Mouse (Mus musculus) myocyte (in vitro differentiated cells): ENCODE measurements around the gene Bricd5. TPM values are rescaled to one million over a fixed set of nuclear protein-coding genes. Genes with fewer than 3 reads are reported as not detected.
"Not testable (repeated sequence)": the region's sequence is repeated elsewhere in the genome, so short reads cannot be mapped to it uniquely, and the experiment has no call there.

Experiments
- H3K27me3 ChIP-seq: one replicate; pipeline ENCODE4 v1.6.1; 2011; ENCODE audit not compliant: control insufficient read depth, insufficient read depth, insufficient read length
- H3K36me3 ChIP-seq: one replicate; pipeline ENCODE4 v1.6.1; 2011; ENCODE audit not compliant: control insufficient read depth, insufficient read depth
- H3K4me2 ChIP-seq: one replicate; pipeline ENCODE4 v1.6.1; 2011; ENCODE audit warnings: low read depth, control low read depth
- H3K4me3 ChIP-seq: one replicate; pipeline ENCODE4 v1.5.1; 2011; ENCODE audit warnings: mild to moderate bottlenecking, control low read depth, moderate library complexity
- H3K79me2 ChIP-seq: one replicate; pipeline ENCODE4 v1.6.1; 2011; ENCODE audit not compliant: control insufficient read depth, insufficient read depth
- H3ac ChIP-seq: one replicate; pipeline ENCODE4 v1.6.1; 2011; ENCODE audit not compliant: control insufficient read depth, insufficient read length
- CEBPB ChIP-seq: IDR thresholded peaks from 2 replicates; pipeline ENCODE4 v1.6.1; 2011; ENCODE audit warnings: mild to moderate bottlenecking, moderate library complexity; ENCODE audit not compliant: poor library complexity, insufficient read depth, severe bottlenecking
- E2F4 ChIP-seq: IDR thresholded peaks from one replicate; pipeline ENCODE4 v1.6.1; 2011; ENCODE audit warnings: mild to moderate bottlenecking, control low read depth, moderate library complexity; ENCODE audit not compliant: insufficient read depth
- MAX ChIP-seq: IDR thresholded peaks from one replicate; pipeline ENCODE4 v1.6.1; 2011; ENCODE audit warnings: low read depth, mild to moderate bottlenecking, control low read depth
- MYOD1 ChIP-seq, 3 experiments: IDR thresholded peaks; one replicate each; pipeline ENCODE4 v1.6.1; 2011; ENCODE audit warnings: control low read depth in 2 of 3, low read depth in 2 of 3, mild to moderate bottlenecking in 2 of 3, moderate library complexity in 1 of 3; ENCODE audit not compliant: insufficient read length in 2 of 3, control insufficient read depth in 1 of 3
- MYOG ChIP-seq, 3 experiments: IDR thresholded peaks; one replicate each; pipeline ENCODE4 v1.6.1; 2011; ENCODE audit warnings: control low read depth in 2 of 3, low read depth in 2 of 3, mild to moderate bottlenecking in 2 of 3; ENCODE audit not compliant: insufficient read length in 2 of 3, control insufficient read depth in 1 of 3, insufficient read depth in 1 of 3
- POLR2A ChIP-seq: IDR thresholded peaks from one replicate; pipeline ENCODE4 v1.6.1; 2011; ENCODE audit warnings: low read depth, mild to moderate bottlenecking, control low read depth, moderate library complexity; ENCODE audit not compliant: insufficient read length
- POLR2AphosphoS2 ChIP-seq: IDR thresholded peaks from one replicate; pipeline ENCODE4 v1.6.1; 2011; ENCODE audit warnings: low read depth, control low read depth; ENCODE audit not compliant: insufficient read length
- REST ChIP-seq: IDR thresholded peaks from one replicate; pipeline ENCODE4 v1.6.1; 2011; ENCODE audit warnings: mild to moderate bottlenecking, control low read depth, moderate library complexity; ENCODE audit not compliant: insufficient read depth, insufficient read length
- SRF ChIP-seq: IDR thresholded peaks from one replicate; pipeline ENCODE4 v1.6.1; 2011; ENCODE audit warnings: low read depth; ENCODE audit not compliant: control insufficient read depth, insufficient read length
- TCF12 ChIP-seq: IDR thresholded peaks from one replicate; pipeline ENCODE4 v1.6.1; 2011; ENCODE audit warnings: mild to moderate bottlenecking, control low read depth; ENCODE audit not compliant: poor library complexity, insufficient read depth, severe bottlenecking
- TCF3 ChIP-seq: IDR thresholded peaks from one replicate; pipeline ENCODE4 v1.6.1; 2011; ENCODE audit warnings: low read depth, control low read depth; ENCODE audit not compliant: insufficient read length
- USF1 ChIP-seq: IDR thresholded peaks from one replicate; pipeline ENCODE4 v1.6.1; 2011; ENCODE audit warnings: low read depth, mild to moderate bottlenecking, control low read depth, moderate library complexity
- polyA plus RNA-seq: library from polyadenylated mRNA; unstranded; fragments of >200 nt; fragmentation: generic; extraction: Trizol; gene quantifications from one replicate; pipeline ENCODE4 v1.2.1, GENCODE M21; 2012; ENCODE audit warnings: missing spikeins

Gene Bricd5
- 0.53 TPM for polyA plus RNA-seq

GRCm38 (mm10) chr17:24473612-24474275 is at the start of gene Bricd5:
Gene Bricd5, plus strand, starts transcription at chr17:24473884.
- TF ChIP-seq USF1 (no peak), POLR2AphosphoS2 (peak; percentile 61)
- Histone ChIP-seq H3K36me3 (peaks cover 18% of the 10 kb centered on the region), H3K27me3 (no peaks in the 10 kb centered on the region), H3K4me2 (peak within 1 kb of the TSS; percentile 96), H3K79me2 (peaks cover 29% of the 10 kb centered on the region), H3K4me3 (peak within 1 kb of the TSS; percentile 72), H3ac (no peak within 1 kb of the TSS)

- H3K27me3 ChIP-seq = no peaks in the 10 kb centered on the region
- H3K4me2 ChIP-seq = no peak overlapping the region
- no peak overlapping the region for H3ac ChIP-seq
- no peak overlapping the region for H3K4me3 ChIP-seq
- peaks cover 35% of the 10 kb centered on the region for H3K36me3 ChIP-seq
- H3K79me2 ChIP-seq = peaks cover 21% of the 10 kb centered on the region
- TF ChIP-seq SRF (no peak), E2F4 (no peak), MYOG (IDR thresholded peaks at IDR 0.05; ENCODE audit: control insufficient read depth in 1 of 3, insufficient read depth in 1 of 3, insufficient read length in 2 of 3, low read depth in 2 of 3) (no peak), POLR2AphosphoS2 (no peak), MYOD1 (IDR thresholded peaks at IDR 0.05; ENCODE audit: control insufficient read depth in 1 of 3, insufficient read length in 2 of 3, low read depth in 2 of 3) (no peak), MAX (no peak)
Measured at GRCm38 (mm10) chr17:24424489-24424888, 49.2 kb upstream of the Bricd5 start.

DNA sequence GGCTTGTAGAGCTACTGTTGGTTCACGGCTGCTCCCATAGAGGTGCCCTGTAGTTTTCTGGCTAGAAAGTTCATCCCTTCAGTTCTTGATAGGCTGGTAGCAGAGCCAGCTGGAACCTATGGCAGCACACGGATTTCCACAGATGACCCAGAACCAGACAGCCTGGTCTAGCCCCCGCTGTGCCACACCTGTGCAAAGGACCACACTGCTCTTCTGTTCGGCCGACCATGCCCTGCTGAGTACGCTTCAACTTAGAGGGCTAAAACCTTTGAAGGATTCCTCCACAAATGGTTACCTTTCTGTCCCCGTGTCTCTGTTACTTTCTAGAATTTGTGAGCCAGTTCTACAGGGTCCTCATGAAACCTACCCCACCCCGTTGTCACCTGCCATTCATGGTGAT is 48.4 kb upstream of the Bricd5 start:
- peaks cover 30% of the 10 kb centered on the region for H3K36me3 ChIP-seq
- not testable (repeated sequence) for H3K4me3 ChIP-seq, H3K4me2 ChIP-seq, H3K27me3 ChIP-seq, H3ac ChIP-seq
- peaks cover 16% of the 10 kb centered on the region for H3K79me2 ChIP-seq

GRCm38 (mm10) chr17:24425905-24426304 is 47.8 kb upstream of the Bricd5 start:
- Histone ChIP-seq H3K27me3 (no peaks in the 10 kb centered on the region), H3K79me2 (peaks cover 14% of the 10 kb centered on the region), H3K4me3 (peak overlapping the region; percentile 46), H3K36me3 (peaks cover 27% of the 10 kb centered on the region), H3K4me2 (peak overlapping the region; percentile 52), H3ac (peak overlapping the region; percentile 19)
- peak in 1 of 3 experiments; percentile 14 for TF ChIP-seq MYOD1 (IDR thresholded peaks at IDR 0.05; ENCODE audit: control insufficient read depth in 1 of 3, insufficient read length in 2 of 3, low read depth in 2 of 3)
- no peak for TF ChIP-seq POLR2A
- no peak for TF ChIP-seq MAX
- TF ChIP-seq TCF12 = no peak

DNA sequence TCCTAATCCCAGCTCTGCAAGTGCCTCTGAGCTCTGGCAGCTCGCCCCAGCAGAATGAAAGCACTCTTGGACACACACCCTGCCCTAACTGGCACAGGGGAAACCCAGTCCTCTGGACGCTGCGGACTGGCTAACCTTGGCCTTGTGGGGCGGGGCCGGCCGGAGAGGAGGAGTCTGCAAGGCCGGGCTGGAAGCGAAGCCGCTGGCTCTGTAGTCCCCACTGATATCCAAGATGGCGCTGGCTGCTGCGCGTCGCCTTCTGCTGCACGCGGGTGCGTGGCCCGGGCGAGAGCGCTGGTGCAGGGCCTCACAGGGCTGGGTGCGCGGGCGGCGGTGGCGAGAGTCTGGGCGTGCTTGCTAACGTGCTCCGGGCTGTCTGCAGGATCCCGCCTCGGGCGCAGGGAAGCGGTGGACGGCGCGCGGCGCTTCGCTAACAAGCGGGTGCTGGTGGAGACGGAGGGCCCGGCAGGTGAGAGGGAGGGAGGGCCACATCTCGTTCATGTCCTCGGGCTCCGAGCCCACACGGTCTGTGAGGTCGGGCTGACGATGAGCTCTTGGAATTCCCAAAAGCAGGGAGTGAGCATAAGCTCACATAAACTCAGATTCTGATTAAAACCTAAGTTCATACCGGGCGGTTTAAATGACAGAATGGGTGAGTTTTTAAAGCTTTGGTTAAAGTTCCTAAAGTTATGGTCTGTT is 47.1 kb upstream of the Bricd5 start, which contains the start of gene Eci1:
Gene Eci1 (plus strand): TSS at position 171 of the 699 bp plus-strand sequence.
- H3K4me3 ChIP-seq = peak within 1 kb of the TSS; percentile 46
- peaks cover 7% of the 10 kb centered on the region for H3K79me2 ChIP-seq
- TF ChIP-seq MYOD1 (IDR thresholded peaks at IDR 0.05; ENCODE audit: control insufficient read depth in 1 of 3, insufficient read length in 2 of 3, low read depth in 2 of 3) (peak in 1 of 3 experiments; percentile 36), TCF3 (no peak), POLR2A (peak; percentile 100), POLR2AphosphoS2 (peak; percentile 99), TCF12 (no peak), SRF (no peak), MYOG (IDR thresholded peaks at IDR 0.05; ENCODE audit: control insufficient read depth in 1 of 3, insufficient read depth in 1 of 3, insufficient read length in 2 of 3, low read depth in 2 of 3) (no peak), USF1 (no peak), REST (no peak), CEBPB (no peak), E2F4 (no peak), MAX (no peak)
- no peaks in the 10 kb centered on the region for H3K27me3 ChIP-seq
- peak within 1 kb of the TSS; percentile 73 for H3K4me2 ChIP-seq
- H3K36me3 ChIP-seq = peaks cover 20% of the 10 kb centered on the region
- peak within 1 kb of the TSS; percentile 19 for H3ac ChIP-seq
